Mouse (Mus musculus): Measurements from ENCODE around the gene Cfdp1. TPM values are rescaled to one million over a fixed set of nuclear protein-coding genes. Genes with fewer than 3 reads are reported as not detected.

Gene Cfdp1
- polyA plus RNA-seq, 1 experiment from 2014 or later: 89.5 TPM

DNA sequence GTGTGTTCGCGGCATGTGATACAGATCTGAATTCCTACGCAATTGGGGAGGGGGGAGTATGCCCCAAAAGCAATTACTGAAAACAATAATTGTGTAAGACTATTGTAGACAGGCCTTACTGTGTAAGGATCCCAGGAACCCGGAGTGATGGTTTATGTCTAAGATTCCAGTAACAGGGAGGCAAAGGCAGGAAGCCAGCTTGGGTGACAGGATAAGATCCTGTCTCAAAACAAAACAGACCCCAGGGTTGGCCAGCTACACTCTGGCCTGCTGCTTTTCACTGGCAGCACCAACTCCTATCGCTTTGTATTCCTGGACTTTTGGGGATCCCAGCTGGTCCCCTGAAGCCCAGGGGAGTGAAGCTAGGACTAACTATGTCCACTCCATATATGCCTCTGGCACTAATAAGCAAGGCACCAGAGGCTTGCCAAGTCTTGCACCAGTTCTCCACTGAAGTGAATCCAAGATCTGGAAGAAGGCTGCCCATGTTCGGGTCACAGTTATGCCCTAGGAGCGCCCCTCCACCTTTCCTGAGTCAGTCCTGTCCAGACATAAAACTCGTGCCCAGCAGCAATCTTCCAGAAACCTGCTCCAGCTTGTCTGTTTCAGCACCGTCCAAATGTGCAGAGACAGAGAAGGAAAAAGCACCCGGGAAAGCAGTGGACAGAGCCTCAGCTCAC lies 121.5 kb downstream of the Cfdp1 start:
- 31% methylated on average over 10 of the region's 10 CpGs for WGBS
- Histone ChIP-seq H3K4me1 (replicated peaks; ENCODE audit: control insufficient read depth, insufficient read depth, low read length) (peaks cover 50% of the 10 kb centered on the region), H3K27me3 (replicated peaks; ENCODE audit: control insufficient read depth, insufficient read depth, low read length) (no peaks in the 10 kb centered on the region), H3K9ac (ENCODE audit: low read depth, low read length) (0 out of 2 replicates have a peak overlapping the region, but pooled peaks have one; percentile 88), H3K4me3 (ENCODE audit: low read depth, low read length) (peak overlapping the region; percentile 73), H3K9me3 (ENCODE audit: control insufficient read depth) (no peaks in the 10 kb centered on the region), H3K4me2 (replicated peaks; ENCODE audit: low read depth) (peak overlapping the region; percentile 87), H3K36me3 (ENCODE audit: control insufficient read depth, insufficient read depth) (peaks cover 6% of the 10 kb centered on the region; the same call in 1 of the 2 replicates), H3K27ac (ENCODE audit: low read depth, low read length) (peak overlapping the region; percentile 96)
- TF ChIP-seq CTCF (IDR thresholded peaks at IDR 0.05; ENCODE audit: low read depth): no peak
- ATAC-seq: no peak

DNA sequence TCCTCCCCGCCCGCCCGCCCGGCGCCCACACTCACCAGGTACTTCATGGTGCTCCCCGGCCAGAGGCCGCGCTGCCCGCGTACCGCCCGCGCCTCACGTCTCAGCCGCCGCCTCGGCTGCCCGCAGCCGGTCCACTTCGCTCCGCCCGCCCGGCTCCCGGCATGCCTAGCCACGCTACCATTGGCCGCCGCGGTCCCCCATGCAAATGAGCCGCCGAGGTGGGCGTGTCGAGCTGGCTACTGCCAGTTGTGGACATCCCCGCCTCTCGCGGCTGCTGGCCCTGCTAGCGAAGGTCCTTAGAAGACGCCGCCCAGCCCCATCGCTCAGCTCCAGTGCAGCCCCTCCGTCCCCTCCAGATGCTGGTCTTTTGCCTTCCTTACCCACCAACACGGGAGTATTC lies 122.1 kb downstream of the Cfdp1 start:
- Histone ChIP-seq H3K4me2 (replicated peaks; ENCODE audit: low read depth) (peak overlapping the region; percentile 87), H3K36me3 (ENCODE audit: control insufficient read depth, insufficient read depth) (peaks cover 2% of the 10 kb centered on the region; the same call in 1 of the 2 replicates), H3K9me3 (ENCODE audit: control insufficient read depth) (no peaks in the 10 kb centered on the region), H3K4me1 (replicated peaks; ENCODE audit: control insufficient read depth, insufficient read depth, low read length) (peaks cover 53% of the 10 kb centered on the region), H3K9ac (ENCODE audit: low read depth, low read length) (peak overlapping the region; percentile 88), H3K4me3 (ENCODE audit: low read depth, low read length) (peak overlapping the region; percentile 73), H3K27ac (ENCODE audit: low read depth, low read length) (peak overlapping the region; percentile 96), H3K27me3 (replicated peaks; ENCODE audit: control insufficient read depth, insufficient read depth, low read length) (no peaks in the 10 kb centered on the region)
- WGBS: under 1% methylated on average over 17 of the region's 41 CpGs
- peak; percentile 86 for ATAC-seq
- 0 out of 2 replicates have a peak, but pooled peaks have one; percentile 12 for TF ChIP-seq CTCF (IDR thresholded peaks at IDR 0.05; ENCODE audit: low read depth)

DNA sequence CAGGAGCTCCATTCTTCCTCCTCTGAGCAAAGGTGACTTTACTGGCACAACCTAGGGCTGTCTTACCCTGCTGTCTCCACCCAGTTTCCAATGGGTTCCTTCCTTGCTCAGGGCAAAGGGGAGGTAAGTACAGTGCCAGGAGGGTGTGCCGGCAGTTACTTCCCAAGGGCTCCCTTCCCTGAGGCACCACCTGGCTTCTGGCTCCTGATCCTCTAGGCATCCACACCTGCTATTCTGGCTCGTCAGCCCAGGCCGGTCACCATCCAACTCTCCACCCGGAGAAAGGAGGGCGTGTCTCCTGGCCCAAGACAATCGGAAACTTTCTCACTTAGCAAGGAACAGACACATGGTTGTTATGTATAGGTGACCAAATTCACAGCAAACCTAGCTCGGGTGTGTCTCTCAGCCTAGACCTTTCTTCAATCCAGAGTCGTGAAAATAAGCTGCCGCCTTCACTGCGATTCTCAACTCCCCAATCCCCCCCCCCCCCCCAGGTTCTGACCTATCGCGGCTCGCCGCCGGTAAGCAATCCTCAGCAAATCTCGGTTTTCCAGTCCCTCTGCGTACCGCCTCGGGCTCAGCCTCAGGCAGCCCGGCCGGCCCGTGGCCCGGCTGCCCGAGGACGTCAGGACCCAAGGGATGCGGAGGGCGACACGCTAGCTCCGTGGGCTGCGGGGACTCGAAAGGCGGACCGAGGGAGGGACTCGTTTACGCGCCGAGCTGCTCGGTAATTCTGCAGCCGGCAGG lies 122.7 kb downstream of the Cfdp1 start:
- peak; percentile 77 for ATAC-seq
- H3K9me3 ChIP-seq (ENCODE audit: control insufficient read depth): no peaks in the 10 kb centered on the region
- H3K4me1 ChIP-seq (replicated peaks; ENCODE audit: control insufficient read depth, insufficient read depth, low read length): peaks cover 59% of the 10 kb centered on the region
- no peak for TF ChIP-seq CTCF (IDR thresholded peaks at IDR 0.05; ENCODE audit: low read depth)
- peak overlapping the region; percentile 73 for H3K4me3 ChIP-seq (ENCODE audit: low read depth, low read length)
- peak overlapping the region; percentile 96 for H3K27ac ChIP-seq (ENCODE audit: low read depth, low read length)
- under 1% methylated on average over 39 of the region's 39 CpGs for WGBS
- no peaks in the 10 kb centered on the region for H3K27me3 ChIP-seq (replicated peaks; ENCODE audit: control insufficient read depth, insufficient read depth, low read length)
- peak overlapping the region; percentile 88 for H3K9ac ChIP-seq (ENCODE audit: low read depth, low read length)
- H3K36me3 ChIP-seq (ENCODE audit: control insufficient read depth, insufficient read depth): no peaks in the 10 kb centered on the region
- peak overlapping the region; percentile 87 for H3K4me2 ChIP-seq (replicated peaks; ENCODE audit: low read depth)

DNA sequence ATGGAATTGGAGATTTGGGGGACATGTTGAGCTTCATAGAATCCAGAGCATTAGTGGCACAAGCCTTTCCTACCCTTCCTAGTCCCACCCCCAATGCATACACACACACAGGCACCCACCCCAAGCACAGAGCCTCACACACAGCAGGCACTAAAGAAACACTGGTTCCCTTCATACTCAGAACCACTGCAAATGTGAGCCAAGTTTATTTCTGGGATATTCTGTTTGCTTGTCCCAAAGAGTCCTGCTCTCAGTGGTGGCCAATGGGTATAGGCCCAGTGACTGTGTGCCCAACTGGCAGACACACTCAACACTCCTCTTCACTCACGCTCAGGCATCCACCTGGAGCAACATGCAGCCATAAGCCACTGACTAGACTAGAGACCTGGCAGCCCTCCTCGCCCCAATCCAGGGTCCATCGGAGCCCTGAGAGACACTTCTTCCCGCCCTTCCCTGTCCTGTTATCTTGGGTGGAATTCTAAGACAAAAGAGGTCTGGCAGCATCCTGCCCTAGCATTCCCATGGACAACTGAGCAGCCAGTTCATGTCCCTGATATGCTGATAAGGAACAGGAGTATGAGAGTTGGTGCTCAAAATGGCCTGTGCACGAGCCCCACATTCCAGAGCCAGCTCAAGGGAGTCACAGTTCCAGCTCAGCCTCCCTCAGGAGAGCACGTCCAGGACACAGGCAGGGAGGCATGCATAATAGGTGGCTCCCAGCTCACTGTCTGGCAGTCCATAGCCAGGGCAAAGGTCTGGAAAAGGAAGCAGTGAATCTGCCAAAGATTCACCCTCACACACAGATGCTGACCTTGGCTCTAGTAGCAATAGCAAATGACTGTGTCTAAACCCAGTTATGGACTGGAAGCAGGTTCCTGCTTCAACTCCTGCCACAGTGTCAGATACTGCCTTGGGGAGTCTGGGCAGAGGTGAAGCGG lies 124.6 kb downstream of the Cfdp1 start:
- TF ChIP-seq CTCF (IDR thresholded peaks at IDR 0.05; ENCODE audit: low read depth): no peak
- H3K9me3 ChIP-seq (ENCODE audit: control insufficient read depth): no peaks in the 10 kb centered on the region
- peak overlapping the region; percentile 87 for H3K4me2 ChIP-seq (replicated peaks; ENCODE audit: low read depth)
- ATAC-seq: no peak
- H3K4me1 ChIP-seq (replicated peaks; ENCODE audit: control insufficient read depth, insufficient read depth, low read length): peaks cover 47% of the 10 kb centered on the region
- no peaks in the 10 kb centered on the region; the same call in 1 of the 2 replicates for H3K36me3 ChIP-seq (ENCODE audit: control insufficient read depth, insufficient read depth)
- H3K9ac ChIP-seq (ENCODE audit: low read depth, low read length): peak overlapping the region; percentile 2; the same call in 1 of the 2 replicates
- H3K27me3 ChIP-seq (replicated peaks; ENCODE audit: control insufficient read depth, insufficient read depth, low read length): no peaks in the 10 kb centered on the region
- H3K27ac ChIP-seq (ENCODE audit: low read depth, low read length): peak overlapping the region; percentile 50
- H3K4me3 ChIP-seq (ENCODE audit: low read depth, low read length): 0 out of 2 replicates have a peak overlapping the region, but pooled peaks have one; percentile 73
- 35% methylated on average over 7 of the region's 7 CpGs for WGBS

DNA sequence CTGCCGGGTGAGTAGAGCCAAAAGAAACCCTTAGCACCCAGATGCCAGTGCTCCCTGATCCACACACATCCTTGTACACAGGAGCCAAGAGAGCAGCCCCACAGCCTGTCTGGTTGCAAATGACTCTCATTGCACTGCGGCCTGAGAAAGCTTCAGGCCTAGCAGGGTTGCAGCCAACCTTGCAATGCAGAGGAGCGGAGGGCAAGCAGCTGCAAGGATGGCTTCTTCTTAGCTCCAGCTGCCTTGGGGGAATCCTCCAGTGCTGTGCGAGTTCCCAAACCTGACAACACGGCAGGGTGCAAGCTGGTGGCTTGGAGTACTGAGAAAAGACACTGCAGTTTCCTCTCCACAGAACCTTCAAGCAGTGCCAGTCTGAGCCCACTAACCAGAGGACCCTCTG lies 125.6 kb downstream of the Cfdp1 start:
- TF ChIP-seq CTCF (IDR thresholded peaks at IDR 0.05; ENCODE audit: low read depth): no peak
- H3K4me3 ChIP-seq (ENCODE audit: low read depth, low read length): no peak overlapping the region
- no peak overlapping the region for H3K9ac ChIP-seq (ENCODE audit: low read depth, low read length)
- WGBS: 85% methylated on average over 5 of the region's 5 CpGs
- H3K27ac ChIP-seq (ENCODE audit: low read depth, low read length): no peak overlapping the region
- no peaks in the 10 kb centered on the region for H3K27me3 ChIP-seq (replicated peaks; ENCODE audit: control insufficient read depth, insufficient read depth, low read length)
- no peaks in the 10 kb centered on the region for H3K9me3 ChIP-seq (ENCODE audit: control insufficient read depth)
- H3K4me1 ChIP-seq (replicated peaks; ENCODE audit: control insufficient read depth, insufficient read depth, low read length): peaks cover 37% of the 10 kb centered on the region
- no peaks in the 10 kb centered on the region; the same call in 1 of the 2 replicates for H3K36me3 ChIP-seq (ENCODE audit: control insufficient read depth, insufficient read depth)
- ATAC-seq: no peak
- H3K4me2 ChIP-seq (replicated peaks; ENCODE audit: low read depth): 0 out of 2 replicates have a peak overlapping the region, but pooled peaks have one; percentile 87

Measured in intestine, postnatal 0 days (tissue).